Mouse (Mus musculus) brain, embryonic 14.5 days (tissue): ENCODE measurements around the gene Hoxb8. TPM values are rescaled to one million over a fixed set of nuclear protein-coding genes. Genes with fewer than 3 reads are reported as not detected.
A peak's percentile ranks its signal among the peaks of the same experiment; 100 is the strongest.

ENCODE experiments used
- DNase-seq: peaks from one replicate; pipeline ENCODE4 v3.0.0-alpha.2; 2011; ENCODE audit warnings: low read depth
- CTCF ChIP-seq: fragments of 200-500 bp; IDR thresholded peaks from 2 replicates; pipeline ENCODE4 v1.5.1; 2012; ENCODE audit warnings: inconsistent platforms, mild to moderate bottlenecking, moderate library complexity, borderline replicate concordance; ENCODE audit not compliant: insufficient read depth, insufficient read length; ENCODE audit errors: extremely low read depth
- POLR2A ChIP-seq: fragments of 200-500 bp; IDR thresholded peaks from 2 replicates; pipeline ENCODE4 v1.6.1; 2012; ENCODE audit warnings: mild to moderate bottlenecking, inconsistent platforms, borderline replicate concordance; ENCODE audit not compliant: poor library complexity, insufficient read depth, insufficient read length, severe bottlenecking; ENCODE audit errors: extremely low read depth
- polyA plus RNA-seq: library from polyadenylated mRNA; depleted of rRNA; stranded (reverse); fragments of >200 nt; gene quantifications from 2 replicates; pipeline ENCODE4 v1.2.3, GENCODE M21; 2012

Hoxb8 gene
- polyA plus RNA-seq, 1 experiment, result 19.0 TPM

GRCm38 (mm10) chr11:96271541-96272011 lies 10.1 kb upstream of the Hoxb8 start:
- TF ChIP-seq POLR2A (no peak), CTCF (no peak)
- no peak for DNase-seq

GRCm38 (mm10) chr11:96272024-96272921 lies 9.4 kb upstream of the Hoxb8 start:
- peak; percentile 58 for DNase-seq
- TF ChIP-seq CTCF (no peak), POLR2A (no peak)

GRCm38 (mm10) chr11:96274428-96274827 lies 7.3 kb upstream of the Hoxb8 start:
- no peak for TF ChIP-seq POLR2A
- no peak for TF ChIP-seq CTCF
- DNase-seq, result no peak

GRCm38 (mm10) chr11:96275896-96276295 lies 5.8 kb upstream of the Hoxb8 start:
- TF ChIP-seq POLR2A, result no peak
- no peak for TF ChIP-seq CTCF
- no peak for DNase-seq

- no peak for DNase-seq
- TF ChIP-seq POLR2A (no peak), CTCF (no peak)
These were observed 4.3 kb upstream of the Hoxb8 start for GRCm38 (mm10) chr11:96277151-96278044.

- no peak for TF ChIP-seq POLR2A
- TF ChIP-seq CTCF, result no peak
- DNase-seq, result no peak
These were observed 3.4 kb upstream of the Hoxb8 start for GRCm38 (mm10) chr11:96278324-96278723.

GRCm38 (mm10) chr11:96278773-96279172 lies 2.9 kb upstream of the Hoxb8 start:
- DNase-seq, result peak; percentile 94
- peak; percentile 88 for TF ChIP-seq CTCF
- TF ChIP-seq POLR2A, result no peak

- DNase-seq, result no peak
- TF ChIP-seq POLR2A (no peak), CTCF (no peak)
These were observed 2.1 kb upstream of the Hoxb8 start for GRCm38 (mm10) chr11:96279421-96280233.

GRCm38 (mm10) chr11:96280399-96281378 lies 1.0 kb upstream of the Hoxb8 start:
- DNase-seq, result no peak
- TF ChIP-seq POLR2A (no peak), CTCF (no peak)
